Mouse (Mus musculus) embryonic fibroblast, embryonic 13.5 days (primary cell): ENCODE results near the gene Pan2. TPM values are rescaled to one million over a fixed set of nuclear protein-coding genes. Genes with fewer than 3 reads are reported as not detected.
"Not testable (repeated sequence)": the region's sequence is repeated elsewhere in the genome, so short reads cannot be mapped to it uniquely, and the experiment has no call there.

Source experiments
- H3K27ac ChIP-seq: 2 replicates; pipeline ENCODE4 v1.5.1; 2012; ENCODE audit warnings: low read length, control low read depth, inconsistent platforms; ENCODE audit not compliant: insufficient read depth
- H3K4me1 ChIP-seq: 2 replicates; pipeline ENCODE4 v1.6.1; 2011; ENCODE audit warnings: low read length; ENCODE audit not compliant: control insufficient read depth, insufficient read depth
- H3K4me3 ChIP-seq: 2 replicates; pipeline ENCODE4 v1.5.1; 2011; ENCODE audit warnings: mild to moderate bottlenecking, control low read depth, low read length; ENCODE audit not compliant: insufficient read depth
- CTCF ChIP-seq: IDR thresholded peaks from 2 replicates; pipeline ENCODE4 v1.5.1; 2011; ENCODE audit warnings: mild to moderate bottlenecking, control low read depth, low read length, moderate library complexity, borderline replicate concordance; ENCODE audit not compliant: insufficient read depth
- POLR2A ChIP-seq: IDR thresholded peaks from 2 replicates; pipeline ENCODE4 v1.6.1; 2011; ENCODE audit warnings: low read depth, mild to moderate bottlenecking, control low read depth, low read length, moderate library complexity
- polyA plus RNA-seq: library from polyadenylated mRNA; stranded (reverse); fragments of >200 nt; gene quantifications from 2 replicates; pipeline ENCODE4 v1.2.4, GENCODE M21; 2011; ENCODE audit warnings: low read depth; ENCODE audit not compliant: missing spikeins, insufficient read length

Pan2 gene
- polyA plus RNA-seq, 1 experiment, result 14.2 TPM

DNA sequence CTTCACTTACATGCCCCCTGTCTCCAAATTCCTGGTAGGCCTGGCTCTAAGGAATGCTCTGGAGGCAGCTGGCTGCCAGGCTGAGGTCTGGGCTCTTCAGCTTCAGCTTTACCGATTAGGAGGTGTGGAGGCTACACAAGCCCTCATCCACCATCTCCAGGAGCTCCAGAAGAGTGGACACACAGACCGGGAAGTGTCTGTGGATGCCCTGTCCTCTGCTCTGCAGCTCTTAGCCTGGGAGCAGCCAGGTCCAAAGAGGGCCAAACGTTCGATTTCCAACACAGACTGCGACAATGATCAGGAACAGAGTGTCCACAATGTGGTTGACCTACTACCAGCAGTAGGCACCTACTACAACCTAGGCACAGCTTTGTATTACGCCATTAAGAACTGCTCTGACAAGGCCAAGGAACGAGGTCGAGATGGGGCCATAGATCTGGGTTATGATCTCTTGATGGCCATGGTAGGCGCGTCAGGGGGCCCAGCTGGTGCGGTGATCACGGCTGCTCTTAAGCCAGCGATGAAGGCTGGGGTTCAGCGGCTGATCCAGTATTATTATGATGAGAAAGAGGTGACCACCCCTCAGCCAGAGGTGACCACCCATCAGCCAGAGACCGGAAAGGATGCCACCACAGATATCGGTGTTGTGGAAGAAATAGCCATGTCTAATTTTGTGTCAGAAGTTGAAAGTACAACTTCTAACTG lies 33.8 kb upstream of the Pan2 start:
- no peaks in the 10 kb centered on the region for H3K4me1 ChIP-seq
- H3K4me3 ChIP-seq, result no peak overlapping the region
- peak overlapping the region; percentile 51 for H3K27ac ChIP-seq
- TF ChIP-seq CTCF (no peak), POLR2A (no peak)

DNA sequence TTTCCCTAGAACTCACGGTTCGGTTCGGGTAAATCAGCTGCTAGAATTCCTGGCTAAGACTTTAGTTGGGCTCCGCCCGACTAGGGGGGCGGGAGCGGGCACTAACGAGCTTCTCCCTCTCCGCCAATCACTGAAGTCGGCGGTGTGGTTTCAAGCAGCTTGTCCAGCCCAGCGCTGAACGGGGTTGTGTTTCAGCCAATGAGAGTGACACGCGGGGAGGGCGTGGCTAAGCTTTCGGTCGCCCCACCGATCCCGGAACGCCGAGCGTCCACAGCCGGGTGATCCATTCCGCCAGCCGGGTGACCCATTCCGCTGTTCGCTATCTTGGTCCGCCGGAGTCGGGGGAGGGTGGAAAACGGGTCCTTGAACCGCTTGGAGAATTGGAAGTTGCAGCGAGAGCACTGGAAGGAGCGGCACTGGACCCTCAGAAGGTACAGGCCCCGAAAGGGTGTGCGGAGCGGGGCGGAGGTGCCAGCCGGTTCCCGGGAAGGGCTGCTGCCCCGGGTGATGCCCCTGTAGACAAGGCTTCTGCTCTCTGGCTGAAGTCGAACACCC lies 32.8 kb upstream of the Pan2 start, which contains the start of gene Stat2:
TSS of gene Stat2 (plus strand) at position 273 of the 555 bp plus-strand sequence.
- Histone ChIP-seq H3K4me1 (no peaks in the 10 kb centered on the region), H3K4me3 (peak within 1 kb of the TSS; percentile 84), H3K27ac (peak within 1 kb of the TSS; percentile 54)
- peak; percentile 94 for TF ChIP-seq POLR2A
- TF ChIP-seq CTCF, result no peak

DNA sequence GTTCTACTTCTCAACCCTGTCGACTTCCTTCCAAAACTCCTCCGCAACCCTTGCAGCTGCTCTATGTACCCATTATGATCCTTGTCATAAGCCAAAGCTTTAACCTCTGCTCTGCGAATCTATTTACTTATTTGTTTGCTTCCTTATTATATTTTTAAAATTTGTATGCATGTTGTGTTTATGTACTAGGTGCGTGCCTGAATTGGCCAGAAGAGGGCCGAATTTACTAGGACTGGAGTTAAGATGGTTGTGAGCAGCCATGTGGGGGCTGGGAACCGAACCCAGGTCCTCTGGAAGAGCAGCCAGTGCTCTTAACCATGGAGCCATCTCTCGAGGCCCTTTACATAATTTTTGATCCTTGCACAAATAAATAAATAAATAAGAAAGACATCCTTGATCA lies 32.3 kb upstream of the Pan2 start:
- Histone ChIP-seq H3K4me1 (no peaks in the 10 kb centered on the region), H3K4me3 (peak overlapping the region; percentile 84), H3K27ac (peak overlapping the region; percentile 54; the same call in 1 of the 2 replicates)
- TF ChIP-seq POLR2A (no peak), CTCF (no peak)

DNA sequence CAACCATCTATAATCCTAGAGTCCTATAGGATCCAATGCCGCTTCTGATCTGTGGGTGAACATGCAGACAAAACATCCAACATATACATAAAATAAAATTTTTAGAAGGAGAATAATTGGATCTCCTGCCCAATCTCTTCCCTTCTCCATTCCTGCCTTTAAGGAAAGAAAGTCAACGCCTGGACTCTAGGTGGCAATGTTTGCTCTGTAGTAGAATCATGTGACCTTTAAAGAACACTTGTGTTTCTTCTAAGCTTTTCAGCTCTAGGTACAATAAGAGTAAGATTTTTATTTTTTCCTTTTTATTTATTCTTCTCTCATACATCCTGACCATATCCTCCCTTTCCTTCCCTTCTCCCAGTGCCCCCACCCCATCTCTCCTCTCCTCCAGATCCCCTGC lies 31.3 kb upstream of the Pan2 start:
- no peak for TF ChIP-seq CTCF
- TF ChIP-seq POLR2A, result no peak
- no peak overlapping the region for H3K4me3 ChIP-seq
- no peak overlapping the region for H3K27ac ChIP-seq
- no peaks in the 10 kb centered on the region for H3K4me1 ChIP-seq

DNA sequence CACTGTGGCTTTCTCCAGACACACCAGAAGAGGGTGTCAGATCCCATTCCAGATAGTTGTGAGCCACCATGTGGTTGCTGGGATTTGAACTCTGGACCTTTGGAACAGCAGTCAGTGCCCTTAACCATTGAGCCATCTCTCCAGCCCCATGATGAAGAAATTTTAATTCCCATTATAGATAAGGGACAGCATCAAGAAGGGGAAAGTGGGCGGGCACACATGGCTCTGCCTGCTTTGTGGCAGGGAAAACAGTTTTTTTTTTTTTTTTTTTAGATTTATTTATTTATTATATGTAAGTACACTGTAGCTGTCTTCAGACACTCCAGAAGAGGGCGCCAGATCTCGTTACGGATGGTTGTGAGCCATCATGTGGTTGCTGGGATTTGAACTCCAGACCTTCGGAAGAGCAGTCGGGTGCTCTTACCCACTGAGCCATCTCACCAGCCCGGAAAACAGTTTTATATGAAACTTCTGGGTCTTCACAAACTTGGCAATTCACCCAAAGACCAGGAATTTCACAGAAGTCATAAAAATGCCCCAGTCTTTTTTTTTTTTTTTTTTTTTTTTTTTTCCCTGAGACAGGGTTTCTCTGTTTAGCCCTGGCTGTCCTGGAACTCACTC lies 30.2 kb upstream of the Pan2 start:
- H3K4me3 ChIP-seq, H3K27ac ChIP-seq, H3K4me1 ChIP-seq: not testable (repeated sequence)

DNA sequence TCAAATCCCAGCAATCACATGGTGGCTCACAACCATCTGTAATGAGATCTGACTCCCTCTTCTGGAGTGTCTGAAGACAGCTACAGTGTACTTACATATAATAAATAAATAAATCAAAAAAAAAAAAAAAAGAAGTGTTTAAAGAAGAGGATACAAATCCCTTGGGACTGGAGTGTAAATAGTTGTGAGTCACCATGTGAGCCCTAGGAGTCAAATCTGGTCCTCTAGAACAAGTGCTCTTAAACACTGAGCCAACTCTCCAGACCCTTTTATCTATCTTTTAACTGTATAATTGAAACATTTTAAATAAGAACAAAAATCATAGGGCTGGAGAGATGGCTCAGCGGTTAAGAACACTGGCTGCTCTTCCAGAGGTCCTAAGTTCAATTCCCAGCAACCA lies 27.8 kb upstream of the Pan2 start:
- H3K4me3 ChIP-seq, H3K27ac ChIP-seq, H3K4me1 ChIP-seq: not testable (repeated sequence)

DNA sequence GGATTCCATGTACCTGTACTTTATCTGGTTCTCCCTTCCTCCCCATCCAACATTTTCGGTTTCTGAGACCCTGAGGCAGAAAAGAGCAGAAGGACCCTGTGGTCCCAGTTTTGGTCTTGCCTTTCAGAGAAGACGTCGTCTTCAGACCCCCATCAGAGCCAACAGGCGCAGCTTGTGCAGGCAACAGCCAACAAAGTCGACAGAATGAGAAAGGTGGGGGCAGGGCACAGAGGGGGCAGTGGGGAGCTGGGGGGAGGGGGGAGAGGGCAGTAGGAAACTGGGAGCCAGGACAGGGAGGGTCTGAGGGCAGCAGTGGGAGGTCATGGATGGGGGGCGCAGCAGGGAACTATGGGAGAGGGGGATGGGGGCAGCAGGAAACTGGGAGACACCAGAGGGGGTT lies 25.0 kb upstream of the Pan2 start:
- TF ChIP-seq CTCF, result no peak
- TF ChIP-seq POLR2A, result no peak
- Histone ChIP-seq H3K4me3 (no peak overlapping the region), H3K27ac (no peak overlapping the region), H3K4me1 (no peaks in the 10 kb centered on the region)

DNA sequence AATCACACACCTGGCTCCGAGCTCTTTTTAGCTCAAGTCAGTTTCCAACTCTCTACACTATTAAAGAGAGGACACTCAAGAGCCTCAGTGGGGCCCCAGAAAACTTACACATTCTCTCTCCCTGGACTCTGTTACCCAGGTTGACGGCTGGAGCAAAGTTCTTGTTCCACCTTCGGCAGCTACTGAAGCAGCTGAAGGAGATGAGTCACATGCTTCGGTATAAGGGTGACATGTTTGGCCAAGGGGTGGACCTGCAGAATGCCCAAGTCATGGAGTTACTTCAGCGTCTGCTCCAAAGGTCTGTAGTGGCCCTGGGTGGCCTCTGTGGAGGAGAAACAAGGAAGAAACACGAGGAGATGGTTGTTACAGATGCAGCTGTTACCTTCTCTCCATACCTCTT lies 22.2 kb upstream of the Pan2 start:
- TF ChIP-seq CTCF, result no peak
- no peak for TF ChIP-seq POLR2A
- Histone ChIP-seq H3K27ac (no peak overlapping the region), H3K4me3 (no peak overlapping the region), H3K4me1 (no peaks in the 10 kb centered on the region)

DNA sequence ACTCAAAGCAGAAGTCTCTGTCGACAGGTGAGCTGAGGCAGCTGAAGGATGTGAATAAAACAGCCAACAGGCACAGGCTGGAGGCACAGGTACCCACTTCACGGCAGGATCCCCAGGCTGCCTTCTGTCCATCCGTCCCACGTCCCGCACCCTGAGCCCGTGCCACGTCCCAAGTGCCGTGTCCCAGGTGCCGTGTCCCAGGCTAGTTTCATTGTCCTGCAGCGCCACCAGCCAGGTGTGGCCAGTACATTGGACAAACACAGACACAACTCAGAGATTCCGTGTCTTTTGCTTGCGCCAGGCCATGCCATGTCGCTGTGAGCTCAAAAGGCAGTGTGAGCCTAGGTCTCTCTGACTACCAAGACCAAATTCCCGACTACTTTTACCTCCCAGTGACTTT lies 21.5 kb upstream of the Pan2 start:
- H3K4me3 ChIP-seq, result no peak overlapping the region
- TF ChIP-seq POLR2A (no peak), CTCF (no peak)
- H3K4me1 ChIP-seq, result no peaks in the 10 kb centered on the region

DNA sequence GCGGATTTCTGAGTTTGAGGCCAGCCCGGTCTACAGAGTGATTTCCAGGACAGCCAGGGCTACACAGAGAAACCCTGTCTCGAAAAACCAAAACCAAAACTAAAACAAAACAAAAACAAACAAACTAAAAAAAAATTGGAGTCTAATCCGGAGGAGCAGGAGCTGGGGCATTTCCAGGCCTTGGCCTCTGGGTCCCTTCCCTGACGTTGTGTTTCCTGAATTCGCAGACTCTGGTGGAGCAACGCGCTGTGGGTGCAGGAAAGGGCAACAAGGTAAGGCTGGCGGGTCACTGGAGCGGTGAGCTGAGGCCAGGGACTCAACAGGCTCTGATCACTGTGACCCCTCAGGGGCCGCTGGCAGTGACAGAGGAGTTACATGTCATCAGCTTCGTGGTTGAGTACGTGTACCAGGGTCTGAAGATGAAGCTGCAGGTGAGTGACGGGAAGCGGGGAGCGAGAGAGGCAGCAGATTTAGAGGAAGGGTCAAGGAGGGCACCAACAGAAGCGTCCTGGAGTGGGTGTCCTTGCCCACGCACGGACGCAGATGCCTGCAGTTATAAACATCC lies 20.2 kb upstream of the Pan2 start:
- no peak for TF ChIP-seq POLR2A
- no peak for TF ChIP-seq CTCF
- no peaks in the 10 kb centered on the region for H3K4me1 ChIP-seq
- H3K27ac ChIP-seq, result no peak overlapping the region
- no peak overlapping the region for H3K4me3 ChIP-seq

More for the DNA sequence above, 21.5 kb upstream of the Pan2 start:
- no peak overlapping the region for H3K27ac ChIP-seq
